Mouse (Mus musculus): ENCODE results near the gene Hes5.

- TF ChIP-seq KAT2A (conservative IDR thresholded peaks at IDR 0.05; ENCODE audit: low read depth, low read length) (no peak), POLR2A (IDR thresholded peaks at IDR 0.05; ENCODE audit: control insufficient read depth in 1 of 2, insufficient read depth in 1 of 2, low read depth in 1 of 2, low read length in 2 of 2, poor library complexity in 1 of 2) (no peak), CTCF (IDR thresholded peaks at IDR 0.05 in 2 of 3, conservative IDR thresholded peaks at IDR 0.05 in 1 of 3; ENCODE audit: control insufficient read depth in 1 of 3, insufficient read depth in 1 of 3, low read depth in 2 of 3, low read length in 3 of 3, poor library complexity in 1 of 3, severe bottlenecking in 1 of 3) (no peak), ZNF384 (IDR thresholded peaks at IDR 0.05; ENCODE audit: low read depth, low read length) (no peak), ZMIZ1 (IDR thresholded peaks at IDR 0.05; ENCODE audit: low read depth, low read length) (no peak)
Measured at GRCm38 (mm10) chr4:154948940-154949588, 11.7 kb upstream of the Hes5 start.

All from MEL (cell line).